Mouse (Mus musculus) heart, postnatal 0 days (tissue): Measurements from ENCODE around the gene Endog.

Source experiments
- CTCF ChIP-seq: IDR thresholded peaks from 2 replicates; pipeline ENCODE4 v1.5.1; 2016; ENCODE audit warnings: antibody characterized with exemption, control low read depth, low read depth
- EP300 ChIP-seq: IDR thresholded peaks from 2 replicates; pipeline ENCODE4 v1.6.1; 2016; ENCODE audit warnings: antibody characterized with exemption, low read depth

GRCm38 (mm10) chr2:30164340-30164932 lies 6.9 kb upstream of the Endog start:
- TF ChIP-seq CTCF, result no peak
- TF ChIP-seq EP300, result no peak
